Mouse (Mus musculus) adrenal gland, postnatal 25 days (tissue): ENCODE data around the gene Fam83b. TPM values are rescaled to one million over a fixed set of nuclear protein-coding genes. Genes with fewer than 3 reads are reported as not detected.

Experiments
- DNase-seq: peaks from one replicate; pipeline ENCODE4 v3.0.0; 2021; ENCODE audit warnings: mixed read lengths
- total RNA-seq: library from RNA; stranded (reverse); gene quantifications from 2 replicates; pipeline ENCODE4 v1.2.3, GENCODE M21; 2021

Fam83b gene
- total RNA-seq, 1 experiment from 2014 or later: 0.43 TPM

DNA sequence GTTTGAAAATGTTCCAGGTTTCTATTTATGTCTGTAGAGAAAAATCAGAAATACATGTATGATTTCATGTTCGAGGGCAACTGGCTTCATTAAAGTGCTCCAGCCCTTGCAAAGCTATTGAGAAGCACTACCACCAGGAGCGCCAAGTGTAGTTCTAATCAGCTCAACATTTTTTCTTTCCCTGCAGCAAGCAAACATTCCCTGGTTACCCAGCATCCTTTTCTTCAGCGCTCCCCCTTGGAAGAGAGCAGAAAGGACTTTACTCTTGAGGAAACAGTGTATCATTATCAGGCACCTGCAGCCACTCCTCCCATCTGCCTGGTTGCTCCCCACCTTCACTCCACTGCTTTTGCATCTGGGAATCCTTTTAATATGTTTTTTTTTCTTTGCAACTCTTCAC lies 45.3 kb downstream of the Fam83b start:
- no peak for DNase-seq

DNA sequence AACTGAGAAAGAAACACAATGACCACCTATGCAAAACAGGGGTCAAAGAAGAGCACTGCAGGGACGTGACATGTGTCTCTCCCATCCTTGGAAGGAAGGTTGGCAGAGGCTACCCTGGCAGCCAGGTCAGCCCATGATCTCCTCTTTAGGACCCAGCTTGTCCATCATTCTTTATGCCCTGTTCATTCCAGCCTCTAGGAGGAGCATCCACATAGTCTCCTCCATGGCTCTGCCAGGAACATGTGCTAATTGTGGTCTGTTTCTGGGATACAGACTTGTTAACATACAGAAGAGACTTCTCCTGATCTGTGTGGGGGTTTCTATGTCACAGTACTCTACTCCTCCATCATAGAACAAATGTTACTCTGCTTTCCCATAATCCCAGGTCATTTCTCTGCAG lies 48.3 kb downstream of the Fam83b start:
- no peak for DNase-seq

DNA sequence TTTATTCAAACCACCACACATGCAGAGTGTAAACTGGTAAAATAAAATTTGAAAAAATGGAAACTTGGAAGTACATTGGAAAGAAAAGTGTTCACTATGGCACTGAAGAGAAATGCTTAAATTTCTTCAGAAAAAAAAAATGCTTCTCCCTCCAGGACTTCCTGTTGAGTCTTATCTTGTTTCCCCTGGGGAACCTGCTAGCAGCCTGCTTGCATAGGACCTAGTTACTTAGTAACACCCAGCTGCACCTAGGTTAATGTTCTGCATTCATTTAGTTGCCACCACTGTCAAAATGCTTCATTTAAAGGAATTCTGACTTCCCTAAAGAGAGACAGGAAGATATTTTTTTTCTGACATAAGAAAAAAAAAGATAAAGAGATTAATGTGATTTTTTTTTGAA lies 61.3 kb downstream of the Fam83b start:
- DNase-seq: no peak

DNA sequence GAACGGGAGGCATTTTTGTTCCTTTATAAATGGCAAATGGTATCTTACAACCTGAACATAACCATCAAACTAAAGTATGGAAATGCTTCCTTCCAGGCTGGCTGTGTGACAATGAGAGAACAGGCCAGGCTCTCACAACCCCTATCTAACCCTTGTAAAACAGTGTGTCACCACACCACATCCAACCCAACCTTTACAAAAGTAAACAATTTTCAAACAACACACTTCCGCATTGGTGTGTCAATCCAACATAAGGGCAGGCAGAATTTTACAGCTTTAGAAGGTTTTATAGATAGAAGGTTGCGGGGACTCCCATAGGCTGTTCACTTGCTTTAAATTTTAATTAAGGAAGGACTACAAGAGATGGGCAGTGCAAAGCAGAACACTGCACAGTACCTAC lies 77.2 kb downstream of the Fam83b start:
- no peak for DNase-seq

DNA sequence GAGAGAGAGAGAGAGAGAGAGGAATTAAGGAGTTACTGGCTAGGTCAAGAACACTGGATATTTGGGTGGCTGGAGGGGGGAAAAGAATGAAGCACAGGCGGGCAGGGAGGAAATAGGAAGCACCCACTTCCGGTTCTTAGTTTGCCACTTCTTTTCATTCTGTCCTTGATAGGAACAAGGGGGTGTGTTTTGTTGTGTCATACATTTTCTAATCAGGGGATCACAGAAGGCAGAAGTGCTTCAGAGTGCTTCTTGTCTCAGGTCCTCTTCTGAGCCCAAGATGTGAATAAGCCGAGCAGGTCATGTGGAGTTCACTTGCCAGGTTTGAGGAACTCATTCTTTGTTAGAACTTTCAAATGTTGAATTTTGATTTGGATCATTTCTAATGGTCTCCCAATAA lies 86.8 kb downstream of the Fam83b start:
- DNase-seq: no peak

DNA sequence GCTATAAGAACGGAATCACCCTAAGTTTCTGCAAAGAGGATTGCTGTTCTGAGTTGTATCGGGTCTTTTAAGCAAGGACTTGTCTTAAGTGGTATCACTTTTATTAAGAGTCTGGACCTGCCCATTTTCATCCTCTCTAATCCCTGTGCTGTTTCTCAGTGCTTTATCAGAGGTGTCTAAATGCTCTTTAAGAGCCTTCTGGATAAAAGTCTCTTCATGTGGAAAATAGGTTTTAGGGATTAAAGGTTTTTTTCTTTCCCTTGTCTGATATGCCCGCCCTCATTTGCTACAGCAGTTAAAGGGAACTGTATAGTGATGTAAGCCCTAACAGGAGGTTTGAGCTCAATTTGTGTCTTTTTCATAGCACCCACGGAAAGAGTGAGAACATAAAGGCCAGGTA lies 97.4 kb downstream of the Fam83b start:
- DNase-seq: no peak

DNA sequence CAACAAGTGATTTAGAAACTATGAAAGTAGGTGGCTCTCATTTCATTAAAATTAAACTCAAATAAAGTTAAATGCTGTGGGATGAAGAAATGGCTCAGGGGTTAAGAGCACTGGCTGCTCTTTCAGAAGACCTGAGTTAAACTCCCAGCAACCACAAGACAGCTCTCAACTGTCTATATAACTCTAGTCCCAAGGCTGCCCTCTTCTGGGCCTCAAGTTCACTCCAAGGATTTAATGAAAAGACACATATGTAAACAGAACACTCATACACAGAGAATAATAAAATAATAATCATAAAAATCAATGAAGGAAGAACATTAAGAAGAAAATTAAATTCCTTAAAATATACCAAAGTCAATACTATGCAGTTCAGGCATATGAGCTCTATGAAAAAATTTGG lies 105.4 kb downstream of the Fam83b start:
- DNase-seq: no peak

DNA sequence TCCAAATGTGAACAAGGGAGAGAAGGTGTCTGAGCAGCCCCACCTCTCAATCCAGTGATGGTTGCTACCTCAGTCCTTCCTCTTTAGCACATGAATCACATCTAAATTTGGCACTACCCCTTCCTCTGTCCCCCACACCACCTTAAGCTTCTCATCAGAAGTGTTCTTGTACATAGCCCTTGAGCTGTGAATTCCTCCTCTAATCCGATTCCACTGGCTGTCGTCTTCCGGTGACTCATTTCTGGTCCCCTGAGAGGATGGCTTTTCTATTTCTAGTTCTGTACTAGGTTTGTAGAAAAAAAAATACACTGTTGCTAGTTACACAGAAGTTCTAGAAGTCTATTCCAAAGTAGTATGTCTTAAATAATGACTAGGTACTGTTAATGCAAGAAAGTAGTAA lies 111.2 kb downstream of the Fam83b start:
- no peak for DNase-seq

Other genes starting within 250 kb of the Fam83b start
- 0.82 and 1.00 TPM in 2 replicates for gene Hcrtr2, start 243.3 kb downstream of the Fam83b start, total RNA-seq